Comparison of ENCODE assay signal across 16 mouse cellular contexts in the genomic region with DNA sequence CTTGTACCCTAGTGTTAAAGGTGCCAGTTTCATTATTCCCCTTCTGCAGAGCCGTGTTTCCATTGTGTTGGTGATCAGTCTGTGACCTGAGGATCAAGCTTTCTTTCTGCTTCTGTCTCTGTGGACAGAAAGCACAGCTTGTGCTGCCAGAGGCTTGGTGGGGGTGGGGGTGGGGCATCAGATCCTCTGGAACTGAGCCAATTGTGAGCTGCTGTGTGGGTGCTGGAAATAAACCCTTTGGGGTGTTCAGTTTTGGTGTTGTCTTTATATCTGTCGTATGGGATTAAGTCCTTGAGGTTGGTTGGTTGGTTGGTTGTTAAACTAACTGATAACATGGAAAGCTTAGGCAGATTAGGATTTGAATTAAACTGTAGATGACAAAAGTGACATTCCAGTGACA. TPM values are rescaled to one million over a fixed set of nuclear protein-coding genes. Genes with fewer than 3 reads are reported as not detected.
DNase-seq lines count a peak whose midpoint lies in the region; ATAC-seq and TF ChIP-seq lines count a peak whose summit lies in the region.
"Had no signal": no experiment of that assay in that cellular context is flagged by ENCODE, and none has a peak within 500 bp of the region (broad histone marks: within the 10 kb centered on the region; RNA-seq: fewer than 3 reads in every experiment).

No protein-coding gene starts in this region.

- H3K9ac ChIP-seq in heart, embryonic 16.5 days (ENCODE audit: low read length): no peak overlapping the region; the same call in 1 of the 2 replicates
- no peak overlapping the region for H3K9ac ChIP-seq in forebrain, embryonic 11.5 days (ENCODE audit: low read length)
- no peak overlapping the region for H3K9ac ChIP-seq in hindbrain, embryonic 12.5 days
- H3K9ac ChIP-seq: liver, postnatal 0 days; neural tube, embryonic 12.5 days had no signal

- H3K4me3 ChIP-seq in heart, embryonic 16.5 days (ENCODE audit: low read length): no peak overlapping the region
- no peak overlapping the region for H3K4me3 ChIP-seq in forebrain, embryonic 11.5 days (ENCODE audit: low read depth, low read length)
- no peak overlapping the region for H3K4me3 ChIP-seq in hindbrain, embryonic 12.5 days
- H3K4me3 ChIP-seq in olfactory bulb, adult 2 months (ENCODE audit: insufficient read depth, low read depth, low read length): no peak overlapping the region
- H3K4me3 ChIP-seq: heart, adult 2 months; megakaryocyte, embryonic 14.5 days; neural tube, embryonic 12.5 days had no signal

- peak overlapping the region; percentile 60 for H3K27ac ChIP-seq in heart, embryonic 16.5 days (ENCODE audit: low read length)
- 0 out of 2 replicates have a peak overlapping the region, but pooled peaks have one; percentile 46 for H3K27ac ChIP-seq in forebrain, embryonic 11.5 days (ENCODE audit: low read depth, low read length)
- H3K27ac ChIP-seq in hindbrain, embryonic 12.5 days: peak overlapping the region; percentile 57
- 0 out of 2 replicates have a peak overlapping the region, but pooled peaks have one; percentile 17 for H3K27ac ChIP-seq in olfactory bulb, adult 2 months (ENCODE audit: insufficient read depth, low read depth, low read length)
- H3K27ac ChIP-seq: heart, adult 2 months; neural tube, embryonic 12.5 days; stomach, postnatal 0 days had no signal

- H3K4me2 ChIP-seq in heart, embryonic 16.5 days (ENCODE audit: low read depth, low read length): no peak overlapping the region
- H3K4me2 ChIP-seq in forebrain, embryonic 11.5 days (ENCODE audit: low read depth, low read length, severe bottlenecking): no peak overlapping the region
- H3K4me2 ChIP-seq in hindbrain, embryonic 12.5 days (replicated peaks): no peak overlapping the region
- H3K4me2 ChIP-seq: neural tube, embryonic 12.5 days had no signal

- intact Hi-C loops in heart, postnatal 10 days (cut with DNase I): no loop called here

- H3K36me3 ChIP-seq in heart, embryonic 16.5 days (ENCODE audit: control insufficient read depth, insufficient read depth): peaks cover 23% of the 10 kb centered on the region
- peaks cover 10% of the 10 kb centered on the region; the same call in 1 of the 2 replicates for H3K36me3 ChIP-seq in forebrain, embryonic 11.5 days (ENCODE audit: control insufficient read depth, insufficient read depth, low read length)
- peaks cover 60% of the 10 kb centered on the region for H3K36me3 ChIP-seq in hindbrain, embryonic 12.5 days

- H3K9me3 ChIP-seq in heart, embryonic 16.5 days (replicated peaks; ENCODE audit: control insufficient read depth, low read length): no peaks in the 10 kb centered on the region
- H3K9me3 ChIP-seq in forebrain, embryonic 11.5 days (ENCODE audit: control insufficient read depth, low read length): no peaks in the 10 kb centered on the region
- no peaks in the 10 kb centered on the region for H3K9me3 ChIP-seq in hindbrain, embryonic 12.5 days (replicated peaks)
- H3K9me3 ChIP-seq: megakaryocyte, embryonic 14.5 days; neural tube, embryonic 12.5 days had no signal

- ATAC-seq in heart, embryonic 16.5 days (replicated peaks; ENCODE audit: extremely low read depth, insufficient read depth, low FRiP score): no peak; the same call in 1 of the 2 replicates
- ATAC-seq in forebrain, embryonic 11.5 days (replicated peaks; ENCODE audit: low FRiP score): no peak
- no peak for ATAC-seq in hindbrain, embryonic 12.5 days (ENCODE audit: low FRiP score)
- ATAC-seq: liver, postnatal 0 days had no signal

- 43% methylated on average over 2 of the region's 2 CpGs for WGBS in heart, embryonic 16.5 days
- WGBS in forebrain, embryonic 11.5 days: 39% methylated on average over 2 of the region's 2 CpGs
- 51% methylated on average over 2 of the region's 2 CpGs for WGBS in hindbrain, embryonic 12.5 days
- WGBS in olfactory bulb, adult 2 months: 11% methylated on average over 2 of the region's 2 CpGs

- peaks cover 28% of the 10 kb centered on the region for H3K4me1 ChIP-seq in heart, embryonic 16.5 days (ENCODE audit: control insufficient read depth, insufficient read depth, low read length)
- H3K4me1 ChIP-seq in forebrain, embryonic 11.5 days (replicated peaks; ENCODE audit: control insufficient read depth, insufficient read depth, low read length): no peaks in the 10 kb centered on the region; the same call in 1 of the 2 replicates
- peaks cover 14% of the 10 kb centered on the region for H3K4me1 ChIP-seq in hindbrain, embryonic 12.5 days
- peaks cover 16% of the 10 kb centered on the region for H3K4me1 ChIP-seq in olfactory bulb, adult 2 months (ENCODE audit: control insufficient read depth, insufficient read depth, low read length)

- no peaks in the 10 kb centered on the region for H3K27me3 ChIP-seq in heart, embryonic 16.5 days (ENCODE audit: control insufficient read depth, insufficient read depth, low read length)
- H3K27me3 ChIP-seq in forebrain, embryonic 11.5 days (ENCODE audit: control insufficient read depth, insufficient read depth, low read length): no peaks in the 10 kb centered on the region
- H3K27me3 ChIP-seq in hindbrain, embryonic 12.5 days: no peaks in the 10 kb centered on the region
- H3K27me3 ChIP-seq: megakaryocyte, embryonic 14.5 days; neural tube, embryonic 12.5 days had no signal

- DNase-seq in heart, postnatal 10 days: no peak
- no peak for DNase-seq in forebrain, embryonic 11.5 days (ENCODE audit: low spot score)
- DNase-seq in urinary bladder, postnatal 14 days (ENCODE audit: low spot score): no peak
- DNase-seq in urinary bladder, postnatal 36 days (ENCODE audit: low spot score in 2 of 2): no peak
- DNase-seq: adrenal gland, postnatal 36 days; cerebellum, adult 18-20 months; embryo, embryonic 11 days; heart, adult 2 months; layer of hippocampus, adult 9-11 months; liver, postnatal 0 days had no signal

- TF ChIP-seq CTCF in olfactory bulb, adult 2 months (IDR thresholded peaks at IDR 0.05; ENCODE audit: insufficient read depth, low read depth, low read length): no peak

- no peak for TF ChIP-seq POLR2A in olfactory bulb, adult 2 months (IDR thresholded peaks at IDR 0.05; ENCODE audit: insufficient read depth, low read depth, low read length)

RNA-seq across cellular contexts. Expression of gene Hp1bp3, which starts 52.3 kb away (rescaled TPM):
- 98.6 and 105 TPM in 2 replicates for polyA plus RNA-seq in heart, embryonic 16.5 days (2015; fragmentation: Nextera tagmentation; extraction: Ambion mirVana)
- 10 to 100 TPM; 90.3 to 99.5 TPM for total RNA-seq in heart, postnatal 10 days (2021)
- polyA plus RNA-seq in forebrain, embryonic 11.5 days (2014; fragmentation: Nextera tagmentation; extraction: Ambion mirVana): 176 and 178 TPM in 2 replicates
- 202 and 220 TPM in 2 replicates for polyA plus RNA-seq in hindbrain, embryonic 12.5 days (2016; fragmentation: Nextera tagmentation; extraction: Ambion mirVana)
- polyA plus RNA-seq in olfactory bulb, adult 2 months (2012; ENCODE audit: insufficient read depth, insufficient read length, low replicate concordance, missing spikeins): 181 and 298 TPM in 2 replicates
